Mouse (Mus musculus) embryonic facial prominence, embryonic 14.5 days (tissue): ENCODE measurements around the gene Fbxo40. TPM values are rescaled to one million over a fixed set of nuclear protein-coding genes. Genes with fewer than 3 reads are reported as not detected.

ENCODE experiments used
- ATAC-seq: fragments of 200-750 bp; cut with Nextera tagmentation; 2 replicates; pipeline ENCODE4 v1.8.0; 2017; ENCODE audit warnings: low read depth, moderate number of reproducible peaks, moderate TSS enrichment
- DNase-seq: peaks from one replicate; pipeline ENCODE4 v3.0.0-alpha.2; 2015; ENCODE audit warnings: low spot score
- H3K27ac ChIP-seq: fragments of 300-500 bp; sonication (generic); replicated peaks from 2 replicates; pipeline ENCODE4 v1.5.1; 2014; ENCODE audit warnings: low read depth, mild to moderate bottlenecking, low read length, moderate library complexity
- H3K27me3 ChIP-seq: fragments of 300-500 bp; sonication (generic); replicated peaks from 2 replicates; pipeline ENCODE4 v1.6.1; 2014; ENCODE audit warnings: low read length; ENCODE audit not compliant: control insufficient read depth, insufficient read depth
- H3K36me3 ChIP-seq: fragments of 300-500 bp; sonication (generic); 2 replicates; pipeline ENCODE4 v1.6.1; 2014; ENCODE audit warnings: low read length, mixed read lengths; ENCODE audit not compliant: control insufficient read depth, insufficient read depth
- H3K4me1 ChIP-seq: fragments of 300-500 bp; sonication (generic); 2 replicates; pipeline ENCODE4 v1.6.1; 2014; ENCODE audit warnings: antibody characterized with exemption, low read length; ENCODE audit not compliant: control insufficient read depth, insufficient read depth
- H3K4me2 ChIP-seq: fragments of 300-500 bp; sonication (generic); 2 replicates; pipeline ENCODE4 v1.6.1; 2014; ENCODE audit warnings: low read depth, mild to moderate bottlenecking, low read length, moderate library complexity, mixed read lengths
- H3K4me3 ChIP-seq: fragments of 300-500 bp; sonication (generic); 2 replicates; pipeline ENCODE4 v1.5.1; 2014; ENCODE audit warnings: low read depth, mild to moderate bottlenecking, low read length
- H3K9ac ChIP-seq: fragments of 300-500 bp; sonication (generic); 2 replicates; pipeline ENCODE4 v1.6.1; 2014; ENCODE audit warnings: low read depth, mild to moderate bottlenecking, low read length, moderate library complexity, mixed read lengths
- H3K9me3 ChIP-seq: fragments of 300-500 bp; sonication (generic); 2 replicates; pipeline ENCODE4 v1.6.1; 2016; ENCODE audit warnings: low read length; ENCODE audit not compliant: control insufficient read depth
- WGBS: fragments of 180-500 bp; shearing (Covaris S2); extraction: QIAGEN DNeasy Blood & Tissue Kit; methylation state at CpG from one replicate; pipeline ENCODE4 v1.1.7; 2014; 5-methylcytosine and 5-hydroxymethylcytosine counted together
- polyA plus RNA-seq: library from polyadenylated mRNA; unstranded; fragments of >200 nt; fragmentation: Nextera tagmentation; extraction: Ambion mirVana; gene quantifications from 2 replicates; pipeline ENCODE4 v1.2.1, GENCODE M21; 2014

Gene Fbxo40
- polyA plus RNA-seq, 1 experiment from 2014 or later, result 0.86 TPM

- ATAC-seq (peak; percentile 55; the same call in 1 of the 2 replicates), DNase-seq (peak; percentile 38)
- H3K9ac ChIP-seq, result no peak overlapping the region
- H3K4me2 ChIP-seq, result no peak overlapping the region
- H3K4me3 ChIP-seq, result no peak overlapping the region
- peaks cover 3% of the 10 kb centered on the region for H3K4me1 ChIP-seq
- 68% methylated on average over 4 of the region's 4 CpGs for WGBS
- H3K27me3 ChIP-seq, result no peaks in the 10 kb centered on the region
- no peaks in the 10 kb centered on the region for H3K36me3 ChIP-seq
- no peaks in the 10 kb centered on the region for H3K9me3 ChIP-seq
- H3K27ac ChIP-seq, result no peak overlapping the region
Observed at GRCm38 (mm10) chr16:36941895-36942294, 48.4 kb downstream of the Fbxo40 start.

- no peak overlapping the region for H3K9ac ChIP-seq
- H3K4me1 ChIP-seq, result peaks cover 3% of the 10 kb centered on the region
- H3K4me3 ChIP-seq, result no peak overlapping the region
- 77% methylated on average over 6 of the region's 6 CpGs for WGBS
- H3K9me3 ChIP-seq, result no peaks in the 10 kb centered on the region
- no peaks in the 10 kb centered on the region for H3K36me3 ChIP-seq
- ATAC-seq, result no peak
- no peak overlapping the region for H3K27ac ChIP-seq
- H3K4me2 ChIP-seq, result no peak overlapping the region
- no peak for DNase-seq
- H3K27me3 ChIP-seq, result no peaks in the 10 kb centered on the region
Observed at GRCm38 (mm10) chr16:36941137-36941727, 49.0 kb downstream of the Fbxo40 start.

- Histone ChIP-seq H3K9ac (no peak overlapping the region), H3K36me3 (peaks cover 24% of the 10 kb centered on the region), H3K4me3 (no peak overlapping the region), H3K9me3 (no peaks in the 10 kb centered on the region), H3K4me1 (no peaks in the 10 kb centered on the region; the same call in 1 of the 2 replicates), H3K4me2 (no peak overlapping the region), H3K27ac (no peak overlapping the region), H3K27me3 (no peaks in the 10 kb centered on the region)
- DNase-seq (no peak), ATAC-seq (no peak)
- 70% methylated on average over 3 of the region's 3 CpGs for WGBS
Observed at GRCm38 (mm10) chr16:36935814-36936213, 54.5 kb downstream of the Fbxo40 start.

- no peak within 1 kb of the TSS for H3K9ac ChIP-seq
- H3K36me3 ChIP-seq, result peaks cover 27% of the 10 kb centered on the region
- H3K4me2 ChIP-seq, result no peak within 1 kb of the TSS
- ATAC-seq, result no peak
- WGBS, result 69% methylated on average over 7 of the region's 7 CpGs
- H3K9me3 ChIP-seq, result no peaks in the 10 kb centered on the region
- H3K27ac ChIP-seq, result no peak within 1 kb of the TSS
- no peaks in the 10 kb centered on the region for H3K27me3 ChIP-seq
- H3K4me1 ChIP-seq, result no peaks in the 10 kb centered on the region; the same call in 1 of the 2 replicates
- no peak for DNase-seq
- no peak within 1 kb of the TSS for H3K4me3 ChIP-seq
Observed at GRCm38 (mm10) chr16:36934841-36935620, 55.2 kb downstream of the Fbxo40 start, which contains the start of gene Hcls1. Gene Hcls1 (plus strand): TSS chr16:36934983.

GRCm38 (mm10) chr16:36934131-36934840 lies 56.0 kb downstream of the Fbxo40 start:
- DNase-seq (no peak), ATAC-seq (peak; percentile 69)
- H3K27me3 ChIP-seq, result no peaks in the 10 kb centered on the region
- H3K4me2 ChIP-seq, result no peak overlapping the region
- WGBS, result 68% methylated on average over 6 of the region's 6 CpGs
- H3K4me1 ChIP-seq, result no peaks in the 10 kb centered on the region
- no peak overlapping the region for H3K9ac ChIP-seq
- H3K36me3 ChIP-seq, result peaks cover 34% of the 10 kb centered on the region
- no peaks in the 10 kb centered on the region for H3K9me3 ChIP-seq
- H3K4me3 ChIP-seq, result no peak overlapping the region
- H3K27ac ChIP-seq, result no peak overlapping the region

GRCm38 (mm10) chr16:36932546-36932945 lies 57.7 kb downstream of the Fbxo40 start:
- no peak for ATAC-seq
- H3K36me3 ChIP-seq, result peaks cover 52% of the 10 kb centered on the region
- WGBS, result 94% methylated on average over 6 of the region's 6 CpGs

GRCm38 (mm10) chr16:36931976-36932375 lies 58.3 kb downstream of the Fbxo40 start:
- H3K27ac ChIP-seq, result no peak overlapping the region
- peak; percentile 74; the same call in 1 of the 2 replicates for ATAC-seq
- peaks cover 57% of the 10 kb centered on the region for H3K36me3 ChIP-seq
- 42% methylated on average over 3 of the region's 3 CpGs for WGBS
- no peaks in the 10 kb centered on the region for H3K9me3 ChIP-seq
- no peak overlapping the region for H3K9ac ChIP-seq
- H3K4me2 ChIP-seq, result no peak overlapping the region
- no peaks in the 10 kb centered on the region for H3K27me3 ChIP-seq
- H3K4me3 ChIP-seq, result no peak overlapping the region
- H3K4me1 ChIP-seq, result no peaks in the 10 kb centered on the region
- DNase-seq, result peak; percentile 66

More at GRCm38 (mm10) chr16:36932546-36932945, 57.7 kb downstream of the Fbxo40 start:
- no peak overlapping the region for H3K4me3 ChIP-seq
- H3K9ac ChIP-seq, result no peak overlapping the region
- no peaks in the 10 kb centered on the region for H3K9me3 ChIP-seq
- H3K4me2 ChIP-seq, result no peak overlapping the region
- H3K27me3 ChIP-seq, result no peaks in the 10 kb centered on the region
- no peak overlapping the region for H3K27ac ChIP-seq
- no peak for DNase-seq
- H3K4me1 ChIP-seq, result no peaks in the 10 kb centered on the region

GRCm38 (mm10) chr16:36931381-36931780 lies 58.9 kb downstream of the Fbxo40 start:
- ATAC-seq (no peak), DNase-seq (no peak)
- 87% methylated on average over 10 of the region's 10 CpGs for WGBS
- Histone ChIP-seq H3K27me3 (no peaks in the 10 kb centered on the region), H3K4me2 (no peak overlapping the region), H3K4me3 (no peak overlapping the region), H3K9ac (no peak overlapping the region), H3K9me3 (no peaks in the 10 kb centered on the region), H3K27ac (no peak overlapping the region), H3K4me1 (no peaks in the 10 kb centered on the region), H3K36me3 (peaks cover 63% of the 10 kb centered on the region)
